Mouse (Mus musculus): ENCODE results near the gene Snap91.

Snap91 gene

GRCm38 (mm10) chr9:86817673-86818072 is 62.8 kb downstream of the Snap91 start:
- intact Hi-C loops (cut with DNase I) = no loop called here

- intact Hi-C loops (cut with DNase I) = no loop called here
Measured at GRCm38 (mm10) chr9:86814340-86814739, 66.1 kb downstream of the Snap91 start.

- intact Hi-C loops (cut with DNase I) = no loop called here
Measured at GRCm38 (mm10) chr9:86813327-86813726, 67.1 kb downstream of the Snap91 start.

GRCm38 (mm10) chr9:86810696-86811232 is 69.7 kb downstream of the Snap91 start:
- intact Hi-C loops (cut with DNase I) = no loop called here

- intact Hi-C loops (cut with DNase I) = no loop called here
Measured at GRCm38 (mm10) chr9:86810213-86810612, 70.2 kb downstream of the Snap91 start.

GRCm38 (mm10) chr9:86800600-86801163 is 79.8 kb downstream of the Snap91 start:
- intact Hi-C loops (cut with DNase I) = loop anchor here (2.0 kb wide), 1 partner anchor 208 kb away; no protein-coding TSS in a partner anchor

- intact Hi-C loops (cut with DNase I) = no loop called here
Measured at GRCm38 (mm10) chr9:86799099-86799498, 81.4 kb downstream of the Snap91 start.

GRCm38 (mm10) chr9:86798686-86799085 is 81.8 kb downstream of the Snap91 start:
- intact Hi-C loops (cut with DNase I) = no loop called here

GRCm38 (mm10) chr9:86798129-86798528 is 82.3 kb downstream of the Snap91 start:
- intact Hi-C loops (cut with DNase I) = no loop called here

GRCm38 (mm10) chr9:86797553-86797952 is 82.9 kb downstream of the Snap91 start:
- intact Hi-C loops (cut with DNase I) = no loop called here

GRCm38 (mm10) chr9:86795236-86795635 is 85.2 kb downstream of the Snap91 start:
- intact Hi-C loops (cut with DNase I) = no loop called here

GRCm38 (mm10) chr9:86791927-86792326 is 88.5 kb downstream of the Snap91 start:
- intact Hi-C loops (cut with DNase I) = no loop called here

- intact Hi-C loops (cut with DNase I) = no loop called here
Measured at GRCm38 (mm10) chr9:86789186-86789585, 91.3 kb downstream of the Snap91 start.

GRCm38 (mm10) chr9:86782836-86783235 is 97.6 kb downstream of the Snap91 start:
- intact Hi-C loops (cut with DNase I) = no loop called here

GRCm38 (mm10) chr9:86781426-86781825 is 99.0 kb downstream of the Snap91 start:
- intact Hi-C loops (cut with DNase I) = no loop called here

- intact Hi-C loops (cut with DNase I) = no loop called here
Measured at GRCm38 (mm10) chr9:86778212-86778611, 102.2 kb downstream of the Snap91 start.

- intact Hi-C loops (cut with DNase I) = no loop called here
Measured at GRCm38 (mm10) chr9:86777309-86777708, 103.1 kb downstream of the Snap91 start.

GRCm38 (mm10) chr9:86775374-86775773 is 105.1 kb downstream of the Snap91 start:
- intact Hi-C loops (cut with DNase I) = no loop called here

- intact Hi-C loops (cut with DNase I) = no loop called here
Measured at GRCm38 (mm10) chr9:86773996-86774395, 106.5 kb downstream of the Snap91 start.

GRCm38 (mm10) chr9:86772897-86773296 is 107.6 kb downstream of the Snap91 start:
- intact Hi-C loops (cut with DNase I) = no loop called here

- intact Hi-C loops (cut with DNase I) = no loop called here
Measured at GRCm38 (mm10) chr9:86766991-86767390, 113.5 kb downstream of the Snap91 start.

GRCm38 (mm10) chr9:86764002-86764401 is 116.5 kb downstream of the Snap91 start:
- intact Hi-C loops (cut with DNase I) = no loop called here

Measured in adrenal gland (tissue).